Mouse (Mus musculus): ENCODE results near the gene Pnldc1. TPM values are rescaled to one million over a fixed set of nuclear protein-coding genes. Genes with fewer than 3 reads are reported as not detected.
"Not testable (repeated sequence)": the region's sequence is repeated elsewhere in the genome, so short reads cannot be mapped to it uniquely, and the experiment has no call there.

The Pnldc1 gene
- 1.6 and 2.2 TPM in 2 replicates for polyA plus RNA-seq (2015; fragmentation: Nextera tagmentation; extraction: Ambion mirVana)

DNA sequence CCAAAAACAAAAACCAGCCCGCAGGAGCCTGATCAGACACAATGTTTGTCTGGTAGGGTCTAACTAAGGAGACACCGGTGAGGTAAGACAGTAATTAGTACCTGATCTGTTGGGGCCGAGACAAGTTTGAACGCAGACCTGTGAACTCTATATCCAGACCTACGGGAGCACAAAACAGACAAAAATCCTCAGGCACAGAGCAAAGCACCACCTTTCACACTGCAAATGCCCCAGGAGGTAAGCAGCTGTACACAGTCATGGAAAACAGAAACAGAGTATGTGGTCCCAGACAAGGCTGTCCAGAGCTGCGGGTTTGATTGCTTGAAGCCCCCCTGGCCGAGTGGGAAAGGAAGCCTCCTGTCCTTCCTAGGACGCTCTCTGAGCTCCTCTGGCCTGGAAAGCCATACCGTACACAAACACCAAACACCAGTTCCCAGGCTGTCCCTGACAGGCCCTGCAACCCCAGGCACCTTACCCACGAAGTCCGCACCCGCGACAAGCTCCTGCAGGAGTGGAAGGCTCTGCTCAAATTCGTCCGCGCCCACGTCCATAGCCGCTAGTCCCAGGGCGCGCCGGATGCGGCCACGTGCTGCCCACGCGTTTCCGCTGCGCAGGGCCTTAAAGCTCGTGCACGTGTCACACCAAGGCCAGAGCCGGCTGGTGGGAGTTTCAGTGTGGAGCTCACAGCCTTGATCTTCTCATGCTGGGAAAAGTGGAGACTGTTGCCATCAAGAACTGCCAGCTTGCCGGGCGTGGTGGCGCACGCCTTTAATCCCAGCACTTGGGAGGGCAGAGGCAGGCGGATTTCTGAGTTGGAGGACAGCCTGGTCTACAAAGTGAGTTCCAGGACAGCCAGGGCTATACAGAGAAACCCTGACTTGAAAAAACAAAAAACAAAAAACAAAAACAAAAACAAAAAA, at the start of gene Pnldc1:
Gene Pnldc1 (minus strand): TSS at position 870 of the 920 bp plus-strand sequence.
- ATAC-seq (ENCODE audit: insufficient number of reproducible peaks, low FRiP score, low TSS enrichment, low read depth), result no peak
- H3K27ac ChIP-seq, result no peak within 1 kb of the TSS
- no peak within 1 kb of the TSS for H3K9ac ChIP-seq
- no peak within 1 kb of the TSS for H3K4me2 ChIP-seq
- peaks cover 44% of the 10 kb centered on the region for H3K36me3 ChIP-seq
- 81% methylated on average over 35 of the region's 35 CpGs for WGBS
- H3K27me3 ChIP-seq, result no peaks in the 10 kb centered on the region
- no peak within 1 kb of the TSS for H3K4me3 ChIP-seq
- H3K9me3 ChIP-seq, result no peaks in the 10 kb centered on the region
- H3K4me1 ChIP-seq, result no peaks in the 10 kb centered on the region

- 0 out of 2 replicates have a peak overlapping the region, but pooled peaks have one; percentile 25 for H3K4me2 ChIP-seq
- H3K36me3 ChIP-seq, result peaks cover 17% of the 10 kb centered on the region
- not testable (repeated sequence) for H3K27ac ChIP-seq; H3K27me3 ChIP-seq; H3K9ac ChIP-seq; ATAC-seq (ENCODE audit: insufficient number of reproducible peaks, low FRiP score, low TSS enrichment, low read depth); H3K4me3 ChIP-seq; H3K4me1 ChIP-seq; H3K9me3 ChIP-seq
- 21% methylated on average over 2 of the region's 2 CpGs for WGBS
Observed at GRCm38 (mm10) chr17:12959377-12959776, 49.3 kb upstream of the Pnldc1 start.

- H3K4me2 ChIP-seq, result no peak overlapping the region
- peaks cover 8% of the 10 kb centered on the region for H3K4me1 ChIP-seq
- H3K9ac ChIP-seq, result no peak overlapping the region
- H3K27ac ChIP-seq, result no peak overlapping the region
- 87% methylated on average over 8 of the region's 8 CpGs for WGBS
- no peak for ATAC-seq (ENCODE audit: insufficient number of reproducible peaks, low FRiP score, low TSS enrichment, low read depth)
- no peaks in the 10 kb centered on the region for H3K27me3 ChIP-seq
- H3K4me3 ChIP-seq, result no peak overlapping the region
- no peaks in the 10 kb centered on the region for H3K9me3 ChIP-seq
- H3K36me3 ChIP-seq, result peaks cover 28% of the 10 kb centered on the region
Observed at GRCm38 (mm10) chr17:12956664-12957063, 46.6 kb upstream of the Pnldc1 start.

DNA sequence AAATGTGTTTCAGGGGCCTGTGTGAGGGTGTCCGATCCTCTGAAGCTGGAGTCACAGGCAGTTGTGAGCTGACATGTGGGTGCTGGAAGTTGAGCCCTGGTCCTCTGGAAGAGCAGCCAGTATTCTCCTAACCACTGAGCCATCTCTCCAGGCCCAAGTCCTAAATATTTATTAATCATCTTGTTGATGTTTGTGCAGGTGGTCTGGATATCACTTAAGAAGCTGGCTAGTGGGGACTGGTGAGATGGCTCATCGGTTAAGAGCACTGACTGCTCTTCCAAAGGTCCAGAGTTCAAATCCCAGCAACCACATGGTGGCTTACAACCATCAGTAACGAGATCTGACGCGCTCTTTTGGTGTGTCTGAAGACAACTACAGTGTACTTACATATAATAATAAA, 39.6 kb upstream of the Pnldc1 start:
- Histone ChIP-seq H3K4me2 (no peak overlapping the region), H3K4me3 (no peak overlapping the region), H3K9me3 (no peaks in the 10 kb centered on the region), H3K9ac (no peak overlapping the region), H3K27ac (no peak overlapping the region), H3K36me3 (peaks cover 63% of the 10 kb centered on the region), H3K4me1 (no peaks in the 10 kb centered on the region), H3K27me3 (no peaks in the 10 kb centered on the region)
- WGBS, result 92% methylated on average over 5 of the region's 5 CpGs
- no peak for ATAC-seq (ENCODE audit: insufficient number of reproducible peaks, low FRiP score, low TSS enrichment, low read depth)

DNA sequence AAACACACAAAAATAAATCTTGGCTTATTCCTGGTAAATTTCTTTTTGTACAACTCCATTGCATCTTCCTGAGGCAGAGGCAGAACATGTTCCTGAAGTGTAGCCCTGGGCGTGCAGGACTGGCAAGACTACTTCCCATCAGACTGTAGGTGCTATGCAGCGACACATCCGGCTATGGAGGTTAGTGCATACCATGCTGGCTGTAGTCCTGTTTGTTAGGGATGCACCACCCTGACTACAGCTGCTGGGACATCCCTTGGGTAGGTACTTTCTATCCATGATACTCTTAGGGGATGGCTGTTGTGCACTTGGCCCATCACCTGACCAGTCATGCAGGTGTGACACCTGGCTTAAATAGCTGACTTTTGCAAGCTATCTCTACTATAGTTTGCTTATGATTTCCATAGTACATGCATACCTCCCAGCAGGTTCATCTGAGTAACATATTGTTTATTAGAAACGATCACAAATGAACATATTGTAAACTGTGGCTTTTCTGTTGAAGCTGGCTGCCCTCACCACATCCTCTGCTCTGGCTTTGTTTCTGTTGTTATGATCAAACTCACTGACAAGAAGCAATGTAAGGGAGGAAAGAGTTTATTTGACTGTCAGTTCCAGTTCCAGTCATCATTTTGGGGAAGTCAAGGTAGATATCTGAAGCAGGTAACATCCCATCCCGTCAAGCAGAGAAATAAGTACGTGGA, 32.6 kb upstream of the Pnldc1 start:
- Histone ChIP-seq H3K4me3 (no peak overlapping the region), H3K9ac (no peak overlapping the region), H3K4me2 (no peak overlapping the region), H3K4me1 (peaks cover 9% of the 10 kb centered on the region), H3K27ac (no peak overlapping the region), H3K27me3 (no peaks in the 10 kb centered on the region), H3K36me3 (peaks cover 41% of the 10 kb centered on the region), H3K9me3 (no peaks in the 10 kb centered on the region)
- WGBS, result 93% methylated on average over 6 of the region's 6 CpGs
- no peak for ATAC-seq (ENCODE audit: insufficient number of reproducible peaks, low FRiP score, low TSS enrichment, low read depth)

GRCm38 (mm10) chr17:12941543-12942260, 31.7 kb upstream of the Pnldc1 start:
- H3K27me3 ChIP-seq, result no peaks in the 10 kb centered on the region
- peaks cover 9% of the 10 kb centered on the region for H3K4me1 ChIP-seq
- ATAC-seq (ENCODE audit: insufficient number of reproducible peaks, low FRiP score, low TSS enrichment, low read depth), result no peak
- 66% methylated on average over 8 of the region's 8 CpGs for WGBS
- H3K27ac ChIP-seq, result no peak overlapping the region
- no peak overlapping the region for H3K4me2 ChIP-seq
- no peak overlapping the region for H3K9ac ChIP-seq
- no peaks in the 10 kb centered on the region for H3K9me3 ChIP-seq
- H3K36me3 ChIP-seq, result peaks cover 36% of the 10 kb centered on the region
- no peak overlapping the region for H3K4me3 ChIP-seq

GRCm38 (mm10) chr17:12940151-12940805, 30.2 kb upstream of the Pnldc1 start, which contains the start of gene Acat3:
Gene Acat3, minus strand, starts transcription at chr17:12940600.
- Histone ChIP-seq H3K4me3 (peak within 1 kb of the TSS; percentile 33), H3K9me3 (no peaks in the 10 kb centered on the region), H3K9ac (peak within 1 kb of the TSS; percentile 1; the same call in 1 of the 2 replicates), H3K36me3 (peaks cover 25% of the 10 kb centered on the region), H3K27me3 (no peaks in the 10 kb centered on the region), H3K27ac (peak within 1 kb of the TSS; percentile 33; the same call in 1 of the 2 replicates), H3K4me1 (peaks cover 9% of the 10 kb centered on the region), H3K4me2 (peak within 1 kb of the TSS; percentile 53)
- ATAC-seq (ENCODE audit: insufficient number of reproducible peaks, low FRiP score, low TSS enrichment, low read depth), result peak; percentile 69; the same call in 1 of the 2 replicates
- WGBS, result 9% methylated on average over 27 of the region's 27 CpGs

DNA sequence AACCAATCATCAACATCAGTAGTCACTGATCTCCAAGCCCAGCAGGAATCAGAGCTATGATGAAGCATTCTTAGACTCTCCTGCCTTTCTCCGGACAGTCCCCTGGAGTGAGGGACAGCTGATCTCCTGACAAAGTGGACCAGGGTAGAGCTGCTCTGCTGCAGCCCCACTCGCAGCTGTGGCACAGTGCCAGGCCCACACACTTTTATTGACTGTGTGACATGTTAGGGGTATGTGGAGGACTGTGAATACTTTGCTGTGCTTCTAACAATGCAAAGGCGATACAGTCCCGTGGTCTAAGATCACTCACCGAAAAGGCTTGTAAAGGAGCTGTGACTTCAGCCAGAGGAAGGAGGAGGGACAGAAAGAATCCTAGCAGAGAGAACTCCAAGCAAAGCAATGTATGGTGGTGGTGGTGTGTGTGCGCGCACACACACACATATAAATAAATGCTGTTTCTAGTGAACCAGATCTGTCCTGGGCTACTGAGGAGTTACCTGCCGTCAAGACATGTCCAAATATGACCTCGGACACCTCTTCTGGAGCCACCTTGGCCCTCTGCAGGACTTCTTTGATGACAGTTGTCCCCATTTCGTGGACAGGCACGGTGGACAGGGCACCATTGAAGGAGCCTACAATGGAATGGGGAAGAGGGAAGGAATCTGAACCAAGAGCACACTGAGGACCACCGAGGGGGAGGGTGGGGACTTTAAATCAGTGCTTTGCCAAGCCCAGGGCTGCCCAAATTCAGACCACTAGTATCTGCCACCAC, 29.5 kb upstream of the Pnldc1 start:
- peaks cover 18% of the 10 kb centered on the region for H3K36me3 ChIP-seq
- not testable (repeated sequence) for H3K27ac ChIP-seq; H3K4me1 ChIP-seq; ATAC-seq (ENCODE audit: insufficient number of reproducible peaks, low FRiP score, low TSS enrichment, low read depth); H3K27me3 ChIP-seq; H3K9me3 ChIP-seq; H3K9ac ChIP-seq
- 43% methylated on average over 3 of the region's 12 CpGs for WGBS
- H3K4me2 ChIP-seq, result peak overlapping the region; percentile 53
- H3K4me3 ChIP-seq, result peak overlapping the region; percentile 33

DNA sequence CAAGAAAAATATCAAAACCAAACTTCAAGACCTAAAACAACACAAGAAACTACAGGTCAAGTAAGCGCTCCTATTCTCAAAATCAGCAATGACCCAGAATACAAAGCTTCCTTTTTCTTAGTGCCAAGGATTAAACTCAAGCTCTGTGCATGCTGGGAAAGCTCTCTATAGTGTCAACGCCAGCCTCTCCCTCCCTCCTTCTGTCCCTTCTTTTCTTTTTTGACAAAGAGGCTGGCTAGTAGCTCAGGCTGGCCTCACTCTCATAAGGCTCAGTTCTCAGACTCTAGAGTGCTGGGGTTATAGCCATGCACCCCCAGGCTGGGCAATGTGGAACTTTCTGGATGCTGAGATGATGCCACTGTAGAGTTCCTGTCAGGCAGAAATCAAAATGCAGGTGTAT, 28.0 kb upstream of the Pnldc1 start:
- no peak for ATAC-seq (ENCODE audit: insufficient number of reproducible peaks, low FRiP score, low TSS enrichment, low read depth)
- Histone ChIP-seq H3K4me1 (peaks cover 9% of the 10 kb centered on the region), H3K4me3 (no peak overlapping the region), H3K27me3 (no peaks in the 10 kb centered on the region), H3K4me2 (no peak overlapping the region), H3K9me3 (no peaks in the 10 kb centered on the region), H3K9ac (no peak overlapping the region), H3K27ac (no peak overlapping the region), H3K36me3 (peaks cover 7% of the 10 kb centered on the region)
- WGBS, result 68% methylated on average over 2 of the region's 2 CpGs

GRCm38 (mm10) chr17:12937412-12937970, 27.5 kb upstream of the Pnldc1 start:
- Histone ChIP-seq H3K36me3 (peaks cover 2% of the 10 kb centered on the region; the same call in 1 of the 2 replicates), H3K9ac (no peak overlapping the region), H3K27ac (no peak overlapping the region), H3K9me3 (no peaks in the 10 kb centered on the region), H3K4me2 (no peak overlapping the region), H3K27me3 (no peaks in the 10 kb centered on the region), H3K4me1 (peaks cover 9% of the 10 kb centered on the region), H3K4me3 (no peak overlapping the region)
- WGBS, result 74% methylated on average over 2 of the region's 2 CpGs
- no peak for ATAC-seq (ENCODE audit: insufficient number of reproducible peaks, low FRiP score, low TSS enrichment, low read depth)

All from limb, embryonic 15.5 days (tissue).